Mouse (Mus musculus) mouse embryonic stem cell (cell line): ENCODE results near the gene Tnfaip8l1.

Source experiments
- in situ Hi-C, 2 experiments: fragments of 300-500 bp; cut with MboI; formaldehyde crosslinking; loops; 1 replicate in 1 of 2; 3 replicates in 1 of 2; pipeline ENCODE4 v1.14.3; 2019 to 2020; ENCODE audit warnings: low sequenced_read_pairs in 2 of 2, low pct_unique_long_range_greater_than_20kb in 1 of 2, mixed read lengths in 1 of 2; ENCODE audit not compliant: unreplicated experiment in 1 of 2

Tnfaip8l1 gene

GRCm38 (mm10) chr17:56162231-56162774 is at the start of gene Tnfaip8l1:
Gene Tnfaip8l1 (plus strand): TSS chr17:56162477.
- in situ Hi-C loops = no loop called here

GRCm38 (mm10) chr17:56112743-56113142 is 49.5 kb upstream of the Tnfaip8l1 start:
- in situ Hi-C loops = no loop called here

GRCm38 (mm10) chr17:56116193-56116592 is 46.1 kb upstream of the Tnfaip8l1 start:
- in situ Hi-C loops = no loop called here

GRCm38 (mm10) chr17:56117251-56117710 is 45.0 kb upstream of the Tnfaip8l1 start, which contains the start of gene Plin5:
Gene Plin5 (minus strand): TSS chr17:56117596.
- in situ Hi-C loops = no loop called here

GRCm38 (mm10) chr17:56119431-56119830 is 42.8 kb upstream of the Tnfaip8l1 start:
- in situ Hi-C loops = no loop called here

- in situ Hi-C loops = no loop called here
Observed at GRCm38 (mm10) chr17:56119981-56120880, 42.0 kb upstream of the Tnfaip8l1 start.

GRCm38 (mm10) chr17:56121826-56122225 is 40.5 kb upstream of the Tnfaip8l1 start, which contains the start of gene Lrg1:
Gene Lrg1 (minus strand): TSS chr17:56122001.
- in situ Hi-C loops = no loop called here

GRCm38 (mm10) chr17:56123161-56123560 is 39.1 kb upstream of the Tnfaip8l1 start:
- in situ Hi-C loops = no loop called here

GRCm38 (mm10) chr17:56123681-56124340 is 38.5 kb upstream of the Tnfaip8l1 start:
- in situ Hi-C loops = no loop called here

- in situ Hi-C loops = no loop called here
Observed at GRCm38 (mm10) chr17:56124377-56125275, 37.7 kb upstream of the Tnfaip8l1 start.

GRCm38 (mm10) chr17:56125276-56125630 is 37.0 kb upstream of the Tnfaip8l1 start:
- in situ Hi-C loops = no loop called here

- in situ Hi-C loops = no loop called here
Observed at GRCm38 (mm10) chr17:56126175-56126574, 36.1 kb upstream of the Tnfaip8l1 start.

- in situ Hi-C loops = no loop called here
Observed at GRCm38 (mm10) chr17:56128246-56128645, 34.0 kb upstream of the Tnfaip8l1 start.

- in situ Hi-C loops = no loop called here
Observed at GRCm38 (mm10) chr17:56131136-56131535, 31.1 kb upstream of the Tnfaip8l1 start.

- in situ Hi-C loops = no loop called here
Observed at GRCm38 (mm10) chr17:56131814-56132213, 30.5 kb upstream of the Tnfaip8l1 start.

- in situ Hi-C loops = no loop called here
Observed at GRCm38 (mm10) chr17:56132661-56133060, 29.6 kb upstream of the Tnfaip8l1 start.

GRCm38 (mm10) chr17:56133457-56134363 is 28.6 kb upstream of the Tnfaip8l1 start:
- in situ Hi-C loops = no loop called here
